Mouse (Mus musculus) lung, embryonic 16.5 days (tissue): ENCODE measurements around the gene Scgb2b12. TPM values are rescaled to one million over a fixed set of nuclear protein-coding genes. Genes with fewer than 3 reads are reported as not detected.
"Not testable (repeated sequence)": the region's sequence is repeated elsewhere in the genome, so short reads cannot be mapped to it uniquely, and the experiment has no call there.

Source experiments
- ATAC-seq: fragments of 200-750 bp; cut with Nextera tagmentation; 2 replicates; pipeline ENCODE4 v1.8.0; 2017; ENCODE audit warnings: low read depth, mild to moderate bottlenecking, moderate library complexity
- H3K27ac ChIP-seq: fragments of 300-500 bp; sonication (generic); 2 replicates; pipeline ENCODE4 v1.5.1; 2014; ENCODE audit warnings: mild to moderate bottlenecking, control low read depth, low read length
- H3K27me3 ChIP-seq: fragments of 300-500 bp; sonication (generic); 2 replicates; pipeline ENCODE4 v1.6.1; 2014; ENCODE audit warnings: low read depth, low read length, mixed read lengths; ENCODE audit not compliant: control insufficient read depth, insufficient read depth
- H3K36me3 ChIP-seq: fragments of 300-500 bp; sonication (generic); 2 replicates; pipeline ENCODE4 v1.6.1; 2014; ENCODE audit warnings: low read length; ENCODE audit not compliant: control insufficient read depth, insufficient read depth
- H3K4me1 ChIP-seq: fragments of 300-500 bp; sonication (generic); replicated peaks from 2 replicates; pipeline ENCODE4 v1.6.1; 2014; ENCODE audit warnings: low read length, mixed read lengths; ENCODE audit not compliant: control insufficient read depth, insufficient read depth
- H3K4me2 ChIP-seq: fragments of 300-500 bp; sonication (generic); 2 replicates; pipeline ENCODE4 v1.6.1; 2014; ENCODE audit warnings: low read depth, low read length, control low read depth
- H3K4me3 ChIP-seq: fragments of 300-500 bp; sonication (generic); 2 replicates; pipeline ENCODE4 v1.5.1; 2014; ENCODE audit warnings: mild to moderate bottlenecking, low read length, control low read depth
- H3K9ac ChIP-seq: fragments of 300-500 bp; sonication (generic); 2 replicates; pipeline ENCODE4 v1.6.1; 2014; ENCODE audit warnings: low read length, control low read depth
- H3K9me3 ChIP-seq: fragments of 300-500 bp; sonication (generic); 2 replicates; pipeline ENCODE4 v1.6.1; 2016; ENCODE audit warnings: low read length; ENCODE audit not compliant: control insufficient read depth
- WGBS: fragments of 180-500 bp; shearing (Covaris S2); extraction: QIAGEN DNeasy Blood & Tissue Kit; methylation state at CpG from one replicate; pipeline ENCODE4 v1.1.7; 2014; 5-methylcytosine and 5-hydroxymethylcytosine counted together
- polyA plus RNA-seq: library from polyadenylated mRNA; unstranded; fragments of >200 nt; fragmentation: Nextera tagmentation; extraction: Ambion mirVana; gene quantifications from 2 replicates; pipeline ENCODE4 v1.2.1, GENCODE M21; 2015

Gene Scgb2b12
- not detected in 2 replicates for polyA plus RNA-seq

DNA sequence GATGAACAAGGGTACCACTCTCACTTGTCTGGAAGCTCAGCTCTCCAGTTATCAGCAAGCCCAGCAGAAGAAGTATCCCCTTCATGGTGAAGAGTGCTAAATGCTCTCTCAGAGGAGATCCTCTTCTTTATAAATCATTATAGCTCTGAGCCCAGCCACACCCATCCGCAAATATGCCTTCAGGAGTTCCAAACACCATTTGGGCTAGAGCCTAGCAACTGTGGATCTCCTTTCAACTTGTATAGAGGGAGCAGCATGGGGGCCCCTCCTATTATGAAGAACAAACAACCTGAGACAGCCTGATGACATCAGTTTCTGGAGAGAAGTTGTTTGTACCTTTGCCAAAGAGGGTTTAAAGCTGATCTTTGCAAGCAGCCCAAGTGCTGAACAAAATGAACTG lies at the start of gene Scgb2b12:
Scgb2b12 (minus strand) TSS at position 101 of the 400 bp plus-strand sequence.
- not testable (repeated sequence) for H3K27me3 ChIP-seq, H3K4me3 ChIP-seq, H3K27ac ChIP-seq, H3K4me2 ChIP-seq, H3K9me3 ChIP-seq, H3K9ac ChIP-seq, H3K36me3 ChIP-seq, ATAC-seq, H3K4me1 ChIP-seq
- WGBS: 68% methylated on average over 1 of the region's 1 CpGs

DNA sequence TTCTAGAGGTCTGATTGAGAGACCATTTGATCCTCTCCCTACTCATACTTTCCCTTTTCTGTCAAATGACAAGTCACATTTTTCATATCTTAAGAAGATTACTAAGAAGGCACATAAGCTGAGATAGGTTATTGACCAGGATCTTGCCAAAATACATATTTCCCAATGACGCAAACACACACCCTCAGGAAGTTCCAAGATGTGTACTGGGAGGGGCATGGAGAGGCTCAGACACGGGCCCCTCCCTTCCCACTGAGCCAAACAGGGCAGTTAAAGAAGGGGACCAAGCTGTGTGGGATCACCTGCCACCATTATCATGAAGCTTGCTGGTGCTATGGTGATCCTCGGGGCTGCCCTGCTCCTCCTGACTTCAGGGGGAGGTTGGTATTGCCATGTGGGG lies 6.8 kb upstream of the Scgb2b12 start, which contains the start of gene Scgb1b12:
Scgb1b12 (plus strand) TSS at position 301 of the 400 bp plus-strand sequence.
- not testable (repeated sequence) for H3K9ac ChIP-seq, H3K4me3 ChIP-seq, H3K9me3 ChIP-seq, ATAC-seq, H3K27ac ChIP-seq, H3K36me3 ChIP-seq, H3K4me1 ChIP-seq, H3K4me2 ChIP-seq, H3K27me3 ChIP-seq
- WGBS: 73% methylated on average over 2 of the region's 3 CpGs

Other genes with a start within 250 kb of the Scgb2b12 start
- gene Scgb1b10, start 226.4 kb downstream of the Scgb2b12 start, polyA plus RNA-seq: not detected in 2 replicates
- gene Scgb2b11, start 116.1 kb downstream of the Scgb2b12 start, polyA plus RNA-seq: not detected in 2 replicates
- not detected in 2 replicates for gene Scgb1b11, start 104.4 kb downstream of the Scgb2b12 start, polyA plus RNA-seq
- not detected in 2 replicates for gene Scgb1b12, start 6.9 kb upstream of the Scgb2b12 start, polyA plus RNA-seq
- not detected in 2 replicates for gene Scgb1b29, start 114.3 kb upstream of the Scgb2b12 start, polyA plus RNA-seq